Comparison of ENCODE assay signal across 11 mouse cellular contexts in the genomic region with DNA sequence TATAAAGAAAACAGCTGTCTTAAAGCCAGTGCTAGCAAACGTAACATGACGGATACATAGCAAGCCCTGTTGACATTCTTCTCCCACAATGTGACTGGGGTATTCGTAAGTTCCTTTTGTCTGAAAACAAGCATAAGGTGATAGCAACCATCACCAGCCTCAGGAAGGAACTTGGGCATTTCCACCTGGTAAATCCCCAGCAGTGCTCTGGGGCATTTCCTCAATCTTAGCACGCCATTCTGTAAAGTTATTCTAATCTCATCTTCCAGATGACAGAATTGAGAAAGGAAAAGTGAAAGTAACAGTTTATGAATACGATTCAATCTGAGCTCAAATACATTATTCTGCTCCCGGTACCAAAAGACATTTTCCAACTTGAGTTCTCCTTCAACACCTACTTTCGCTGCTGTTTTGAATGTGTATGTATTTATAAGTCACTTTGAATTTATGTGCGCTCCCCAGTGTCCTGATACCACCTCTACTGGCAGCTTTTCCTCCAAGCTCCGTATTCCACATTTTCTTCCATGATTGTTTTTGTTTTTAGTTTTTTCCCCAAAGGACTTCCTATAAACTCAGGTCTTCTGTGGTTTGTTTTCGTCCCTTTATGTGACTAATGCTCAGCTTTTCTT.
A peak's percentile ranks its signal among the peaks of the same experiment; 100 is the strongest.
DNase-seq lines count a peak whose midpoint lies in the region; ATAC-seq and TF ChIP-seq lines count a peak whose summit lies in the region.
"Had no signal": no experiment of that assay in that cellular context is flagged by ENCODE, and none has a peak within 500 bp of the region (broad histone marks: within the 10 kb centered on the region; RNA-seq: fewer than 3 reads in every experiment).

No protein-coding gene starts in this region.

- TF ChIP-seq RAD21 in MEL (IDR thresholded peaks at IDR 0.05; ENCODE audit: low read depth, low read length) = no peak

- ATAC-seq in kidney, embryonic 16.5 days (ENCODE audit: low FRiP score, low TSS enrichment) = no peak
- ATAC-seq in megakaryocyte, adult 5-6 weeks (ENCODE audit: poor library complexity, severe bottlenecking) = 0 out of 2 replicates have a peak, but pooled peaks have one; percentile 23
- ATAC-seq in neural tube, embryonic 15.5 days (ENCODE audit: low FRiP score) = no peak
- no peak for ATAC-seq in forebrain, embryonic 12.5 days (ENCODE audit: low FRiP score)

- 0 out of 2 replicates have a peak, but pooled peaks cover 5% of the 10 kb centered on the region for H3K36me3 ChIP-seq in kidney, embryonic 16.5 days (ENCODE audit: insufficient read depth, low read length)
- H3K36me3 ChIP-seq in MEL (ENCODE audit: control insufficient read depth in 1 of 2, insufficient read depth in 2 of 2, low read length in 2 of 2) = peaks cover 0 to 2% of the 10 kb centered on the region in 2 experiments; a peak in 1 of 4 replicates
- no peaks in the 10 kb centered on the region for H3K36me3 ChIP-seq in neural tube, embryonic 15.5 days
- H3K36me3 ChIP-seq in forebrain, embryonic 12.5 days (replicated peaks) = no peaks in the 10 kb centered on the region
- H3K36me3 ChIP-seq: forebrain, embryonic 10.5 days; hindbrain, embryonic 15.5 days; neural tube, embryonic 12.5 days had no signal

- no peak for TF ChIP-seq EP300 in MEL (IDR thresholded peaks at IDR 0.05; ENCODE audit: low read depth in 1 of 2, low read length in 2 of 2)

- H3K9me3 ChIP-seq in kidney, embryonic 16.5 days (ENCODE audit: low read length) = no peaks in the 10 kb centered on the region
- H3K9me3 ChIP-seq in MEL (replicated peaks; ENCODE audit: insufficient read depth, low read length) = no peaks in the 10 kb centered on the region
- H3K9me3 ChIP-seq in neural tube, embryonic 15.5 days (replicated peaks) = no peaks in the 10 kb centered on the region
- no peaks in the 10 kb centered on the region for H3K9me3 ChIP-seq in forebrain, embryonic 12.5 days
- H3K9me3 ChIP-seq: forebrain, embryonic 10.5 days; hindbrain, embryonic 15.5 days; neural tube, embryonic 12.5 days had no signal

- TF ChIP-seq POLR2A in MEL (IDR thresholded peaks at IDR 0.05; ENCODE audit: control insufficient read depth in 1 of 2, insufficient read depth in 1 of 2, low read depth in 1 of 2, low read length in 2 of 2, poor library complexity in 1 of 2) = no peak

- 83% methylated on average over 10 of the region's 10 CpGs for WGBS in kidney, embryonic 16.5 days
- WGBS in neural tube, embryonic 15.5 days = 87% methylated on average over 10 of the region's 10 CpGs
- 92% methylated on average over 10 of the region's 10 CpGs for WGBS in forebrain, embryonic 12.5 days

- no peaks in the 10 kb centered on the region for H3K27me3 ChIP-seq in kidney, embryonic 16.5 days (ENCODE audit: insufficient read depth, low read length)
- no peaks in the 10 kb centered on the region for H3K27me3 ChIP-seq in MEL (ENCODE audit: control insufficient read depth in 1 of 2, insufficient read depth in 2 of 2, low read length in 2 of 2)
- no peaks in the 10 kb centered on the region for H3K27me3 ChIP-seq in neural tube, embryonic 15.5 days (replicated peaks)
- no peaks in the 10 kb centered on the region for H3K27me3 ChIP-seq in forebrain, embryonic 12.5 days
- H3K27me3 ChIP-seq: hindbrain, embryonic 15.5 days; neural tube, embryonic 12.5 days had no signal

- 0 out of 2 replicates have a peak overlapping the region, but pooled peaks have one; percentile 1 for H3K4me3 ChIP-seq in kidney, embryonic 16.5 days (ENCODE audit: low read length)
- H3K4me3 ChIP-seq in MEL (ENCODE audit: control insufficient read depth in 1 of 2, insufficient read depth in 1 of 2, low read depth in 2 of 2, low read length in 2 of 2) = no peak overlapping the region
- no peak overlapping the region for H3K4me3 ChIP-seq in neural tube, embryonic 15.5 days (replicated peaks)
- no peak overlapping the region for H3K4me3 ChIP-seq in forebrain, embryonic 12.5 days (replicated peaks)
- H3K4me3 ChIP-seq: forebrain, embryonic 10.5 days; hindbrain, embryonic 15.5 days; neural tube, embryonic 12.5 days had no signal

- no peak overlapping the region for H3K9ac ChIP-seq in kidney, embryonic 16.5 days (replicated peaks; ENCODE audit: low read length)
- no peak overlapping the region for H3K9ac ChIP-seq in MEL (ENCODE audit: control insufficient read depth, low read depth, low read length, poor library complexity, severe bottlenecking)
- H3K9ac ChIP-seq in neural tube, embryonic 15.5 days (replicated peaks) = no peak overlapping the region
- H3K9ac ChIP-seq in forebrain, embryonic 12.5 days = no peak overlapping the region
- H3K9ac ChIP-seq: hindbrain, embryonic 15.5 days; neural tube, embryonic 12.5 days had no signal

- 0 out of 2 replicates have a peak overlapping the region, but pooled peaks have one; percentile 23 for H3K4me2 ChIP-seq in kidney, embryonic 16.5 days (replicated peaks; ENCODE audit: low read depth, low read length)
- H3K4me2 ChIP-seq in neural tube, embryonic 15.5 days = no peak overlapping the region
- no peak overlapping the region for H3K4me2 ChIP-seq in forebrain, embryonic 12.5 days
- H3K4me2 ChIP-seq: hindbrain, embryonic 15.5 days; neural tube, embryonic 12.5 days had no signal

- no peaks in the 10 kb centered on the region for H3K4me1 ChIP-seq in kidney, embryonic 16.5 days (ENCODE audit: insufficient read depth, low read length)
- peaks cover 0 to 2% of the 10 kb centered on the region in 2 experiments; a peak in 1 of 4 replicates for H3K4me1 ChIP-seq in MEL (ENCODE audit: control insufficient read depth in 1 of 2, insufficient read depth in 2 of 2, low read length in 2 of 2)
- no peaks in the 10 kb centered on the region for H3K4me1 ChIP-seq in neural tube, embryonic 15.5 days
- no peaks in the 10 kb centered on the region for H3K4me1 ChIP-seq in forebrain, embryonic 12.5 days
- H3K4me1 ChIP-seq: forebrain, embryonic 10.5 days; hindbrain, embryonic 15.5 days; neural tube, embryonic 12.5 days had no signal

- DNase-seq in kidney, postnatal 10 days = no peak
- DNase-seq in B cell, adult 2 months = peak; percentile 8 to 19
- DNase-seq in MEL (ENCODE audit: low read depth, low spot score) = peak; percentile 7
- DNase-seq in spleen, postnatal 14 days (ENCODE audit: low spot score in 2 of 2) = no peak

- H3K79me2 ChIP-seq in MEL (ENCODE audit: control insufficient read depth, insufficient read depth, low read length, poor library complexity) = no peaks in the 10 kb centered on the region

- TF ChIP-seq CTCF in MEL (IDR thresholded peaks at IDR 0.05 in 2 of 3, conservative IDR thresholded peaks at IDR 0.05 in 1 of 3; ENCODE audit: control insufficient read depth in 1 of 3, insufficient read depth in 1 of 3, low read depth in 2 of 3, low read length in 3 of 3, poor library complexity in 1 of 3, severe bottlenecking in 1 of 3) = no peak

- no peak overlapping the region for H3K27ac ChIP-seq in kidney, embryonic 16.5 days (ENCODE audit: low read length)
- no peak overlapping the region for H3K27ac ChIP-seq in MEL (ENCODE audit: control insufficient read depth, low read depth, low read length)
- H3K27ac ChIP-seq in neural tube, embryonic 15.5 days (replicated peaks) = no peak overlapping the region
- H3K27ac ChIP-seq in forebrain, embryonic 12.5 days = no peak overlapping the region
- H3K27ac ChIP-seq: forebrain, embryonic 10.5 days; hindbrain, embryonic 15.5 days; neural tube, embryonic 12.5 days had no signal

TF ChIP-seq in MEL, 35 proteins besides CTCF, POLR2A, EP300 and RAD21:
- no peak for TF ChIP-seq BHLHE40 (IDR thresholded peaks at IDR 0.05; ENCODE audit: borderline replicate concordance, low read depth, low read length)
- TF ChIP-seq USF1 (IDR thresholded peaks at IDR 0.05; ENCODE audit: low read depth, low read length) = no peak
- TF ChIP-seq NRF1 (IDR thresholded peaks at IDR 0.05; ENCODE audit: insufficient read depth, low read depth, low read length, poor library complexity, severe bottlenecking) = no peak
- TF ChIP-seq SIN3A (IDR thresholded peaks at IDR 0.05; ENCODE audit: low read length) = no peak
- no peak for TF ChIP-seq TBP (IDR thresholded peaks at IDR 0.05; ENCODE audit: low read depth, low read length)
- TF ChIP-seq MAFK (IDR thresholded peaks at IDR 0.05; ENCODE audit: borderline replicate concordance, low read depth, low read length) = no peak
- TF ChIP-seq MXI1 (IDR thresholded peaks at IDR 0.05; ENCODE audit: low read depth, low read length) = no peak
- no peak for TF ChIP-seq MEF2A (IDR thresholded peaks at IDR 0.05; ENCODE audit: extremely low read depth, insufficient replicate concordance, low read depth, low read length, poor library complexity, severe bottlenecking)

Comparison
In these comparisons a context has a peak if more than half of its experiments do, and no peak if none do; other contexts are left out.
1. DNase-seq: peak in B cell, adult 2 months (2 of 2) and MEL (single experiment); none in kidney, postnatal 10 days (single experiment) and spleen, postnatal 14 days (0 of 2).